20 mouse cellular contexts compared by ENCODE assay signal in genomic region chr12:38849994-38850393, GRCm38 (mm10).
"Had no signal": no experiment of that assay in that cellular context is flagged by ENCODE, and none has a peak within 500 bp of the region (broad histone marks: within the 10 kb centered on the region; RNA-seq: fewer than 3 reads in every experiment).

No protein-coding gene starts in this region.

- H3K27ac ChIP-seq: kidney, postnatal 0 days; layer of hippocampus, adult 2 months; liver, embryonic 13.5 days; midbrain, embryonic 12.5 days; neural tube, embryonic 15.5 days; stomach, postnatal 0 days had no signal

- H3K9ac ChIP-seq: liver, embryonic 13.5 days; midbrain, embryonic 12.5 days; neural tube, embryonic 15.5 days had no signal

- H3K4me2 ChIP-seq: liver, embryonic 13.5 days; midbrain, embryonic 12.5 days; neural tube, embryonic 15.5 days had no signal

- ATAC-seq: intestine, embryonic 16.5 days had no signal

- DNase-seq: kidney, adult 18-20 months; kidney, postnatal 25 days; layer of hippocampus, adult 9-11 months; left cerebral cortex, postnatal 4 days; liver, embryonic 13.5 days; lung, adult 2 months; lung, postnatal 14 days; lung, postnatal 4 days; right cerebral cortex, adult 18-20 months; right cerebral cortex, postnatal 14 days; right cerebral cortex, postnatal 4 days; thymus, adult 2 months; thymus, postnatal 14 days; thymus, postnatal 4 days had no signal

- H3K36me3 ChIP-seq: liver, embryonic 13.5 days; midbrain, embryonic 12.5 days; neural tube, embryonic 15.5 days had no signal

- H3K27me3 ChIP-seq: liver, embryonic 13.5 days; midbrain, embryonic 12.5 days; neural tube, embryonic 15.5 days had no signal

- H3K4me3 ChIP-seq: layer of hippocampus, adult 2 months; liver, embryonic 13.5 days; midbrain, embryonic 12.5 days; neural tube, embryonic 15.5 days had no signal

- H3K4me1 ChIP-seq: liver, embryonic 13.5 days; neural tube, embryonic 15.5 days had no signal

- H3K9me3 ChIP-seq: liver, embryonic 13.5 days; midbrain, embryonic 12.5 days; neural tube, embryonic 15.5 days had no signal
